Mouse (Mus musculus) midbrain, embryonic 10.5 days (tissue): Measurements from ENCODE around the gene Add1. TPM values are rescaled to one million over a fixed set of nuclear protein-coding genes. Genes with fewer than 3 reads are reported as not detected.
"Not testable (repeated sequence)": the region's sequence is repeated elsewhere in the genome, so short reads cannot be mapped to it uniquely, and the experiment has no call there.

ENCODE experiments used
- DNase-seq: peaks from one replicate; pipeline ENCODE4 v3.0.0-alpha.2; 2017; ENCODE audit warnings: low spot score
- H3K27ac ChIP-seq: fragments of 300-500 bp; sonication (generic); replicated peaks from 2 replicates; pipeline ENCODE4 v1.5.1; 2016; ENCODE audit warnings: mild to moderate bottlenecking
- H3K27me3 ChIP-seq: fragments of 300-500 bp; sonication (generic); 2 replicates; pipeline ENCODE4 v1.6.1; 2016; ENCODE audit warnings: low read depth, mild to moderate bottlenecking; ENCODE audit not compliant: poor library complexity, severe bottlenecking
- H3K36me3 ChIP-seq: fragments of 300-500 bp; sonication (generic); 2 replicates; pipeline ENCODE4 v1.6.1; 2016; ENCODE audit warnings: mild to moderate bottlenecking, moderate library complexity
- H3K4me1 ChIP-seq: fragments of 300-500 bp; sonication (generic); 2 replicates; pipeline ENCODE4 v1.6.1; 2016
- H3K4me3 ChIP-seq: fragments of 300-500 bp; sonication (generic); 2 replicates; pipeline ENCODE4 v1.5.1; 2016; ENCODE audit warnings: mild to moderate bottlenecking, moderate library complexity
- H3K9me3 ChIP-seq: fragments of 300-500 bp; sonication (generic); replicated peaks from 2 replicates; pipeline ENCODE4 v1.6.1; 2016; ENCODE audit warnings: mild to moderate bottlenecking
- WGBS: fragments of 180-500 bp; shearing (Covaris S2); methylation state at CpG from one replicate; pipeline ENCODE4 v1.1.7; 2016; 5-methylcytosine and 5-hydroxymethylcytosine counted together
- polyA plus RNA-seq: library from polyadenylated mRNA; unstranded; fragments of >200 nt; fragmentation: Nextera tagmentation; extraction: Ambion mirVana; gene quantifications from 2 replicates; pipeline ENCODE4 v1.2.1, GENCODE M21; 2016

The Add1 gene
- polyA plus RNA-seq, 1 experiment from 2014 or later: 166 TPM

GRCm38 (mm10) chr5:34565545-34566283, 7.8 kb upstream of the Add1 start:
- no peaks in the 10 kb centered on the region for H3K27me3 ChIP-seq
- 88% methylated on average over 7 of the region's 7 CpGs for WGBS
- DNase-seq: no peak
- H3K4me1 ChIP-seq: no peaks in the 10 kb centered on the region
- no peaks in the 10 kb centered on the region for H3K9me3 ChIP-seq
- peaks cover 38% of the 10 kb centered on the region for H3K36me3 ChIP-seq
- H3K27ac ChIP-seq: no peak overlapping the region
- H3K4me3 ChIP-seq: no peak overlapping the region

DNA sequence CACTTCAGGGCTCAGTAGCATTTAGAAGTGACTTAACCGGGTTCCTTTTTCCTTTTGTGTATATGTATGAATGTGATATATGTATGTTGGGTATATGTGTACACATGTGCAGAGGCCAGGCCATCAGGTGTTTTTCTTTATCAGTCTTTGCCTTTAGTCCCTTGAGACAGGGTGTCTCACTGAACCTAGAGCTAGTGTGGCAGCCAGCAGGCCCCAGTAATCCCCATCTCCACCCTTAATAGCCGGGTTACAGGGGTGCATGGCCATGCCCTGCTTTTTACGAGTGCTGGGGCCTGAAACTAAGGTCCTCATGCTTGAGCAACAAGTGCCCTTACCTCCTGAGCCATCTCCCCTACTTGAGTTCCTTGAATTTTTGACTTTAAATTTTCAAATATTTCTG, 1.9 kb upstream of the Add1 start:
- Histone ChIP-seq H3K4me3 (no peak overlapping the region), H3K4me1 (peaks cover 20% of the 10 kb centered on the region), H3K36me3 (no peaks in the 10 kb centered on the region), H3K27ac (no peak overlapping the region), H3K9me3 (no peaks in the 10 kb centered on the region), H3K27me3 (no peaks in the 10 kb centered on the region)
- no peak for DNase-seq
- WGBS: 87% methylated on average over 3 of the region's 3 CpGs

DNA sequence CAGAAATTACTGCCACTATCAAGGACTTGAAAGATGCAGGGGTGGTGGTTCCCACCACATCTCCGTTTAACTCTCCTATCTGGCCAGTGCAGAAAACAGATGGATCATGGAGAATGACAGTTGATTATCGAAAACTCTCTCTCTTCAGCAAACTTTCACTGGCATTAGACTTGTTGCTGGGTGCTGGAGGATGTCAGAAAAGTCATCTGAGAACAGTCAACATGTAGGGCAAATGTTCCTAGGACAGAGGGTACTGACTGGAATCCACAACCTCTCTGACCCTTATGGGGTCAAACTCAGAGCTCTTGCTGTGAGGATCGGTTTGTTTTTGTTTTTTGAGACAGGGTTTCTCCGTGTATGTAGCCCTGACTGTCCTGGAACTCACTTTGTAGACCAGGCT, 896 bp upstream of the Add1 start:
- 64% methylated on average over 4 of the region's 4 CpGs for WGBS
- not testable (repeated sequence) for DNase-seq, H3K9me3 ChIP-seq, H3K27me3 ChIP-seq, H3K36me3 ChIP-seq
- Histone ChIP-seq H3K4me1 (peaks cover 20% of the 10 kb centered on the region), H3K27ac (peak overlapping the region; percentile 99), H3K4me3 (peak overlapping the region; percentile 99)

DNA sequence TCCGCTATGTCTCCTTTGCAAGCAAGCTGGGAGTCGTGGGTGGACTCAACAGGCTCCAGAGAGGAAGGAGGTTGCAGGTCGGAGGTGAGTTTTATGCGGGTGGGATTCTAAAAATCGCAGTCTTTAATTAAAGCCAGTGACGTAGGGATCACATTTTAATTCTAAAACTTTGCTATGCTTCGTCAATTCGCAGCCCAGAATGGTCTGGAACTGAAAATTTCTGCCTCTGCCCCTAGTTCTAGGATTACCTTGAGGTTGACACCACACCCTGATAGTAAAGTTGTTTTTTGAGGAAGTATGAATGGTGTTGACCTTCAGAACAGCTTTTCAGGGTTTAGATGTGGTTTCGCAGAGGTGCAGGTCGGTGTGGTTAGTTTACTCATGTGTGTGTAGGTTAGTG, 1.3 kb downstream of the Add1 start:
- peak overlapping the region; percentile 99 for H3K27ac ChIP-seq
- H3K27me3 ChIP-seq: no peaks in the 10 kb centered on the region
- DNase-seq: no peak
- H3K9me3 ChIP-seq: no peaks in the 10 kb centered on the region
- peak overlapping the region; percentile 99 for H3K4me3 ChIP-seq
- 54% methylated on average over 10 of the region's 10 CpGs for WGBS
- peaks cover 20% of the 10 kb centered on the region for H3K4me1 ChIP-seq
- peaks cover 13% of the 10 kb centered on the region for H3K36me3 ChIP-seq

GRCm38 (mm10) chr5:34576286-34576685, 2.8 kb downstream of the Add1 start:
- H3K27me3 ChIP-seq: no peaks in the 10 kb centered on the region
- no peak overlapping the region for H3K27ac ChIP-seq
- peaks cover 13% of the 10 kb centered on the region for H3K36me3 ChIP-seq
- 98% methylated on average over 1 of the region's 1 CpGs for WGBS
- H3K4me3 ChIP-seq: no peak overlapping the region
- H3K4me1 ChIP-seq: peaks cover 20% of the 10 kb centered on the region
- no peaks in the 10 kb centered on the region for H3K9me3 ChIP-seq
- DNase-seq: no peak

DNA sequence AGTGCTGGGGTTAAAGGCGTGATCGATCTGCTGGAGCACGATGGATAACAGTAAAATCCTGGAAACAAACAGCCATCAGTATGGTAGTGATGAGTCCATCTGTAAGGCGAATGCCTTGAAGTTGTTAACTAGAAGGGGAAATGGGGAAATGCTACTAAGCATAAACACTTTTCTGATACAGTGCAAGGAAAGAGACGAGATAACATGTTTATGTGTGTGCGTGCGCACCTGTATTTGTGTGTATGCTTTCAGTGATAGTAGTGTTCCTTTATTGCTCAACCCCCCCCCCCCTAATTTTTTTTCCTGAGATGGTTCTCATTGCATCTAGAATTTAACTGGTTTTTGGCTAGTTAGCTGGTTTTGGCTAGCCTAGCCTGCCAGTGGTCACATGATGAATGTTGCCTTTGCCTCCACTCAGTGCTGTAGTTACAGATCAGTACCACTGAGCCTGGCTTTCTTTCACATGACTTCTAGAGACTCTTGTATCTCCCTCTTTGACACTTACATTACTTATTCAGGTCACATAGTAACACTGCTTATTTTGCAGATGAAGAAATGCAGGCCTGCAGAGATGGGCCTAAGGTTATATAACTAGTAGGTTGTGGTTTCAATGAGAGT, 4.7 kb downstream of the Add1 start:
- Histone ChIP-seq H3K27ac (no peak overlapping the region), H3K4me3 (no peak overlapping the region), H3K27me3 (no peaks in the 10 kb centered on the region), H3K4me1 (peaks cover 19% of the 10 kb centered on the region), H3K36me3 (peaks cover 13% of the 10 kb centered on the region), H3K9me3 (no peaks in the 10 kb centered on the region)
- DNase-seq: no peak
- 98% methylated on average over 7 of the region's 7 CpGs for WGBS

DNA sequence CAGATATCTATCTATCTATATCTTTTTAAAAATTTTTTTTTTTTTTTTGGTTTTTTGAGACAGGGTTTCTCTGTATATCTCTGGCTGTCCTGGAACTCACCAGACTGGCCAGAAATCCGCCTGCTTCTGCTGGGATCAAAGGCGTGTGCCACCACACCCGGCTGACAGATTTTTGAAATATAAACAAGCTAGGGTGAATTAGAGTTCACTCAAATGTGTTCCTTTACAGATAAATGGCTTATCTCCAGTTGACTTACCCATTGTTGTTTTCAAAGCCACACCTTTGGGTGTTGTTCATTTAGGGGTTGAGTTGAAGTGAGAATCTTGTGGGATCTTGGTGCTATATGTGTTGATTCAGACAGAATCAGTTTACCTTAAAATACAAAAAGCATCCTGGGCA, 5.9 kb downstream of the Add1 start:
- Histone ChIP-seq H3K4me3 (no peak overlapping the region), H3K9me3 (no peaks in the 10 kb centered on the region), H3K4me1 (peaks cover 18% of the 10 kb centered on the region), H3K36me3 (peaks cover 20% of the 10 kb centered on the region), H3K27ac (no peak overlapping the region), H3K27me3 (no peaks in the 10 kb centered on the region)
- no peak for DNase-seq
- WGBS: 89% methylated on average over 3 of the region's 3 CpGs

DNA sequence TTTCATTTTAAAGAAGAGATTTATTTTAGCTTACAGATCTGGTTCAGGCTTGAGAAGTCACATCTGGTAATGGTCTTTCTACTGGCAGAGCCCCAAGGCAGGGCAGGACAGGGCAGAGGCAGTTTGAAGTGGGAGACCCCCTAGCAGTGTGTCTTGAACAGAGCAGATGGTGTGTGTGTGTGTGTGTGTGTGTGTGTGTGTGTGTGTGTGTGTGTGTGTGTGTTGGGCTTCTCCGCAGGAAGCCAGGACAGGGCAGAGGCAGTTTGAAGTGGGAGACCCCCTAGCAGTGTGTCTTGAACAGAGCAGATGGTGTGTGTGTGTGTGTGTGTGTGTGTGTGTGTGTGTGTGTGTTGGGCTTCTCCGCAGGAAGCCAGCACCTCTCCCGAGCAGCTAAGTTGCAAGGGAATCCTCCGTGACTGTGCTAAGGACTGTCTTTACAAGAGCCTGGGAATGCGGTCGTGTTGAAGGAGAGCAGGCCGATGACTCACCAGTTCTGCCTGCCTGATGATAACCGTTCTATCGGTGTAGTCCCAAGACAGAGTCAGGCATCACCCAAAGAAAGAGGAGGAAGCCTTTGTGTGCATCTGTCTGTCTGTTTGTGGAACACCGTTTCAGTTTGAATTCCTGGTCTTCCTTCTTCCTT, 8.3 kb downstream of the Add1 start:
- peaks cover 20% of the 10 kb centered on the region for H3K36me3 ChIP-seq
- not testable (repeated sequence) for H3K4me3 ChIP-seq, DNase-seq, H3K9me3 ChIP-seq, H3K27me3 ChIP-seq
- peaks cover 12% of the 10 kb centered on the region for H3K4me1 ChIP-seq
- WGBS: 69% methylated on average over 10 of the region's 10 CpGs
- 0 out of 2 replicates have a peak overlapping the region, but pooled peaks have one; percentile 42 for H3K27ac ChIP-seq

DNA sequence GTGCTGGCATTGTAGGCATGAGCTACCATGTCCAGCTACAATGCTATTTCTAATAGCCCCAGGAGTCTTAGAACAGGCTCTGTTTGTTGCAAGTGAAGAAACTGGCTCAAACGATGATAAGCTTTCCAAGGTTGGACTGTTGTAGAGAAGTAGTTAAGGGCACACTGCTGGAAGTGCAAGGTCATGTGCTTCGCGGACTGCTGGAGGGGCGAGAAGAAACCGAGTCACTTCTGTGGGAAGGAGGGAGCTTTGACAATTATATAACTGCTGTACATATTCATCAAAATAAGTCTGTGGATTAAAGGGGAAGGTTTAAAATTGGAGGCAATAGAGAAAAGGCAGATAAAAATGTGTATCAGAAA, 8.8 kb downstream of the Add1 start:
- peaks cover 15% of the 10 kb centered on the region for H3K36me3 ChIP-seq
- WGBS: 89% methylated on average over 5 of the region's 5 CpGs
- H3K27me3 ChIP-seq: no peaks in the 10 kb centered on the region
- no peak overlapping the region for H3K4me3 ChIP-seq
- H3K4me1 ChIP-seq: peaks cover 17% of the 10 kb centered on the region
- H3K27ac ChIP-seq: 0 out of 2 replicates have a peak overlapping the region, but pooled peaks have one; percentile 42
- no peak for DNase-seq
- no peaks in the 10 kb centered on the region for H3K9me3 ChIP-seq

DNA sequence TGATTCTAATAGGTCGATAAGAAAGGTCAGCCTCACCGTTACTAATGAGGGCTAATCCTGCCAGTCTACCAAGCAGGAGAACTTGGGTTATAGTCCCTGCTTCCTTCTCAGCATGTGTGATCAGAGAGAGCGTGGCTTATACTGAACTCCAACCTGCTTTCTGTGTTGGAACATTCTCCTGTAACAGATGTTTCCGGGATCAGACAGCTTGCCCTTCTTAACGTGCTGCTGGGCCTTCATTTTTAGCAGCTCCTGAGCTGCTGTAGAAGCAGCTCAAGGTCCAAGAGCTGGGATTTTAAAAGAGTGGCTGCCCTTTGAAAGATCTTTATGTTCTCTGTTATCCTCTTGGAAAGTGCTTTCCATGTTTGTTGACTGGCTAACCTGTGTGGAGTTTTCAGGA, 11.8 kb downstream of the Add1 start:
- WGBS: 72% methylated on average over 5 of the region's 5 CpGs
- Histone ChIP-seq H3K36me3 (0 out of 2 replicates have a peak, but pooled peaks cover 9% of the 10 kb centered on the region), H3K4me1 (peaks cover 31% of the 10 kb centered on the region), H3K27ac (no peak overlapping the region), H3K9me3 (no peaks in the 10 kb centered on the region), H3K4me3 (no peak overlapping the region), H3K27me3 (no peaks in the 10 kb centered on the region)
- no peak for DNase-seq

GRCm38 (mm10) chr5:34587881-34588280, 14.4 kb downstream of the Add1 start:
- Histone ChIP-seq H3K4me3 (no peak overlapping the region), H3K9me3 (no peaks in the 10 kb centered on the region), H3K27me3 (no peaks in the 10 kb centered on the region), H3K27ac (no peak overlapping the region), H3K36me3 (peaks cover 13% of the 10 kb centered on the region; the same call in 1 of the 2 replicates), H3K4me1 (peaks cover 42% of the 10 kb centered on the region)
- 71% methylated on average over 5 of the region's 5 CpGs for WGBS
- DNase-seq: no peak

DNA sequence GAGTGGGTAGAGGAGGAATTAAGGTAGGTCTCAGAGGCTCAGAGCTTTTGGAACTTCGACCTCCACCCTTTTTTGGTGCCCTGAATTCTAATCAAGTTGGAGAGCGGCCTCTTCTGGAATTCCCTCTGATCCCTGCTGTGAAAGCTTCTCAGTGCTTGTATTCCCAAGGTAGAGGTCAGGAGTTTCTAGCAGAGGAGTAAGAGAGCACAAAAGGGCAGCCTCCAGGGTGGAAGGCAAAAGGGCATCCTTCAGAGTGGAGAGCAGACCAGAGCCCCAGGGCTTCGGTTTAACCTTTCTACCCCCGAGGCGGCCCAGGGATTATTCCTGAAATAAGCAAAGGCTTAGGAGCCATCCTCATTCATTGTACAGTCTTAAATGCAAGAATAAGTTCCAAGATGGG, 16.6 kb downstream of the Add1 start:
- Histone ChIP-seq H3K4me1 (peaks cover 42% of the 10 kb centered on the region), H3K36me3 (peaks cover 12% of the 10 kb centered on the region; the same call in 1 of the 2 replicates), H3K9me3 (no peaks in the 10 kb centered on the region), H3K27ac (peak overlapping the region; percentile 59), H3K27me3 (no peaks in the 10 kb centered on the region), H3K4me3 (peak overlapping the region; percentile 7; the same call in 1 of the 2 replicates)
- peak; percentile 33 for DNase-seq
- 3% methylated on average over 5 of the region's 5 CpGs for WGBS

- no peak overlapping the region for H3K4me3 ChIP-seq
- WGBS: 39% methylated on average over 4 of the region's 4 CpGs
- H3K4me1 ChIP-seq: peaks cover 42% of the 10 kb centered on the region
- DNase-seq: no peak
- H3K27me3 ChIP-seq: no peaks in the 10 kb centered on the region
- no peaks in the 10 kb centered on the region for H3K9me3 ChIP-seq
- H3K27ac ChIP-seq: no peak overlapping the region
- peaks cover 12% of the 10 kb centered on the region; the same call in 1 of the 2 replicates for H3K36me3 ChIP-seq
Measured at GRCm38 (mm10) chr5:34590702-34591101, 17.2 kb downstream of the Add1 start.
